Mouse (Mus musculus) liver, embryonic 16.5 days (tissue): ENCODE data around the gene Zfyve27. TPM values are rescaled to one million over a fixed set of nuclear protein-coding genes. Genes with fewer than 3 reads are reported as not detected.
A peak's percentile ranks its signal among the peaks of the same experiment; 100 is the strongest.

Experiments used
- ATAC-seq: fragments of 200-750 bp; cut with Nextera tagmentation; 2 replicates; pipeline ENCODE4 v1.8.0; 2017; ENCODE audit warnings: low read depth, mild to moderate bottlenecking, moderate number of reproducible peaks, moderate library complexity
- H3K27ac ChIP-seq: fragments of 300-500 bp; sonication (generic); 2 replicates; pipeline ENCODE4 v1.5.1; 2014; ENCODE audit warnings: mild to moderate bottlenecking, low read length
- H3K27me3 ChIP-seq: fragments of 300-500 bp; sonication (generic); 2 replicates; pipeline ENCODE4 v1.6.1; 2014; ENCODE audit warnings: low read depth, low read length, mixed read lengths; ENCODE audit not compliant: control insufficient read depth, insufficient read depth
- H3K36me3 ChIP-seq: fragments of 300-500 bp; sonication (generic); 2 replicates; pipeline ENCODE4 v1.6.1; 2014; ENCODE audit warnings: mild to moderate bottlenecking; ENCODE audit not compliant: control insufficient read depth, insufficient read depth
- H3K4me1 ChIP-seq: fragments of 300-500 bp; sonication (generic); 2 replicates; pipeline ENCODE4 v1.6.1; 2014; ENCODE audit warnings: low read depth, low read length, mixed read lengths; ENCODE audit not compliant: control insufficient read depth
- H3K4me2 ChIP-seq: fragments of 300-500 bp; sonication (generic); 2 replicates; pipeline ENCODE4 v1.6.1; 2014; ENCODE audit warnings: low read depth, low read length, mixed read lengths
- H3K4me3 ChIP-seq: fragments of 300-500 bp; sonication (generic); 2 replicates; pipeline ENCODE4 v1.5.1; 2014; ENCODE audit warnings: low read depth, mild to moderate bottlenecking, low read length
- H3K9ac ChIP-seq: fragments of 300-500 bp; sonication (generic); 2 replicates; pipeline ENCODE4 v1.6.1; 2014; ENCODE audit warnings: low read depth, low read length
- H3K9me3 ChIP-seq: fragments of 300-500 bp; sonication (generic); replicated peaks from 2 replicates; pipeline ENCODE4 v1.6.1; 2016; ENCODE audit warnings: low read length; ENCODE audit not compliant: control insufficient read depth
- WGBS: fragments of 180-500 bp; shearing (Covaris S2); extraction: QIAGEN DNeasy Blood & Tissue Kit; methylation state at CpG from one replicate; pipeline ENCODE4 v1.1.7; 2014; ENCODE audit not compliant: insufficient replicate concordance; 5-methylcytosine and 5-hydroxymethylcytosine counted together
- polyA plus RNA-seq: library from polyadenylated mRNA; unstranded; fragments of >200 nt; fragmentation: Nextera tagmentation; extraction: Ambion mirVana; gene quantifications from 2 replicates; pipeline ENCODE4 v1.2.1, GENCODE M21; 2015

The Zfyve27 gene
- polyA plus RNA-seq, 1 experiment from 2014 or later = 9.9 TPM

GRCm38 (mm10) chr19:42230288-42230568, 66.5 kb downstream of the Zfyve27 start:
- H3K4me1 ChIP-seq = peaks cover 13% of the 10 kb centered on the region
- H3K9ac ChIP-seq = no peak overlapping the region
- ATAC-seq = no peak; the same call in 1 of the 2 replicates
- no peaks in the 10 kb centered on the region for H3K9me3 ChIP-seq
- no peak overlapping the region for H3K4me3 ChIP-seq
- 20% methylated on average over 5 of the region's 5 CpGs for WGBS
- no peak overlapping the region for H3K27ac ChIP-seq
- H3K27me3 ChIP-seq = no peaks in the 10 kb centered on the region
- no peaks in the 10 kb centered on the region for H3K36me3 ChIP-seq
- H3K4me2 ChIP-seq = peak overlapping the region; percentile 26; the same call in 1 of the 2 replicates

- Histone ChIP-seq H3K9ac (no peak overlapping the region), H3K27me3 (no peaks in the 10 kb centered on the region), H3K36me3 (no peaks in the 10 kb centered on the region), H3K4me3 (no peak overlapping the region), H3K27ac (no peak overlapping the region), H3K4me1 (peaks cover 13% of the 10 kb centered on the region), H3K4me2 (no peak overlapping the region), H3K9me3 (no peaks in the 10 kb centered on the region)
- ATAC-seq = no peak
- 79% methylated on average over 13 of the region's 13 CpGs for WGBS
Measured at GRCm38 (mm10) chr19:42230986-42231385, 67.2 kb downstream of the Zfyve27 start.

- H3K4me3 ChIP-seq = no peak overlapping the region
- no peak for ATAC-seq
- H3K4me1 ChIP-seq = no peaks in the 10 kb centered on the region
- H3K9ac ChIP-seq = no peak overlapping the region
- H3K27ac ChIP-seq = no peak overlapping the region
- H3K27me3 ChIP-seq = no peaks in the 10 kb centered on the region
- no peak overlapping the region for H3K4me2 ChIP-seq
- no peaks in the 10 kb centered on the region for H3K36me3 ChIP-seq
- WGBS = 28% methylated on average over 4 of the region's 4 CpGs
- H3K9me3 ChIP-seq = no peaks in the 10 kb centered on the region
Measured at GRCm38 (mm10) chr19:42237602-42238340, 74.0 kb downstream of the Zfyve27 start.

- WGBS = 49% methylated on average over 7 of the region's 7 CpGs
- Histone ChIP-seq H3K27ac (no peak overlapping the region), H3K4me2 (no peak overlapping the region), H3K9me3 (no peaks in the 10 kb centered on the region), H3K4me3 (no peak overlapping the region), H3K36me3 (no peaks in the 10 kb centered on the region), H3K9ac (no peak overlapping the region), H3K4me1 (no peaks in the 10 kb centered on the region), H3K27me3 (no peaks in the 10 kb centered on the region)
- no peak for ATAC-seq
Measured at GRCm38 (mm10) chr19:42238341-42238715, 74.6 kb downstream of the Zfyve27 start.

- no peaks in the 10 kb centered on the region for H3K4me1 ChIP-seq
- H3K4me3 ChIP-seq = no peak overlapping the region
- H3K36me3 ChIP-seq = no peaks in the 10 kb centered on the region
- no peak overlapping the region for H3K27ac ChIP-seq
- no peaks in the 10 kb centered on the region for H3K9me3 ChIP-seq
- no peak overlapping the region for H3K9ac ChIP-seq
- no peak for ATAC-seq
- no peak overlapping the region for H3K4me2 ChIP-seq
- WGBS = 60% methylated on average over 8 of the region's 8 CpGs
- no peaks in the 10 kb centered on the region for H3K27me3 ChIP-seq
Measured at GRCm38 (mm10) chr19:42240881-42241280, 77.1 kb downstream of the Zfyve27 start.

- Histone ChIP-seq H3K9ac (no peak overlapping the region), H3K4me2 (no peak overlapping the region), H3K4me3 (no peak overlapping the region), H3K27ac (no peak overlapping the region), H3K9me3 (no peaks in the 10 kb centered on the region), H3K4me1 (no peaks in the 10 kb centered on the region), H3K27me3 (no peaks in the 10 kb centered on the region), H3K36me3 (no peaks in the 10 kb centered on the region)
- ATAC-seq = no peak
- 45% methylated on average over 3 of the region's 3 CpGs for WGBS
Measured at GRCm38 (mm10) chr19:42243401-42243800, 79.7 kb downstream of the Zfyve27 start.

Other genes with a start within 250 kb of the Zfyve27 start
- 25.4 and 27.3 TPM in 2 replicates for gene Exosc1, start 230.5 kb upstream of the Zfyve27 start, polyA plus RNA-seq
- gene Zdhhc16, start 230.5 kb upstream of the Zfyve27 start, polyA plus RNA-seq = 32.1 and 32.5 TPM in 2 replicates
- 10.1 and 11.1 TPM in 2 replicates for gene Mms19, start 182.8 kb upstream of the Zfyve27 start, polyA plus RNA-seq
- gene Ubtd1, start 182.2 kb upstream of the Zfyve27 start, polyA plus RNA-seq = 4.2 and 4.9 TPM in 2 replicates
- 0.07 and 0.15 TPM in 2 replicates for gene Ankrd2, start 128.0 kb upstream of the Zfyve27 start, polyA plus RNA-seq
- gene Hoga1, start 118.3 kb upstream of the Zfyve27 start, polyA plus RNA-seq = 62.9 and 70.5 TPM in 2 replicates
- 0.34 and 0.35 TPM in 2 replicates for gene 4933411K16Rik, start 111.7 kb upstream of the Zfyve27 start, polyA plus RNA-seq
- 1.1 TPM in 2 replicates for gene Morn4, start 77.6 kb upstream of the Zfyve27 start, polyA plus RNA-seq
- gene Pi4k2a, start 73.5 kb upstream of the Zfyve27 start, polyA plus RNA-seq = 2.9 and 4.0 TPM in 2 replicates
- 22.5 and 24.8 TPM in 2 replicates for gene Avpi1, start 34.9 kb upstream of the Zfyve27 start, polyA plus RNA-seq
- gene Marveld1, start 16.6 kb upstream of the Zfyve27 start, polyA plus RNA-seq = 2.0 TPM in 2 replicates
- 0.37 TPM in 1 of 2 replicates, not detected in the other for gene Sfrp5, start 38.3 kb downstream of the Zfyve27 start, polyA plus RNA-seq
- gene Golga7b, start 83.6 kb downstream of the Zfyve27 start, polyA plus RNA-seq = not detected in 2 replicates